Mouse (Mus musculus) embryonic facial prominence, embryonic 13.5 days (tissue): ENCODE measurements around the gene Olfr1410. TPM values are rescaled to one million over a fixed set of nuclear protein-coding genes. Genes with fewer than 3 reads are reported as not detected.

Source experiments
- ATAC-seq: fragments of 200-750 bp; cut with Nextera tagmentation; 2 replicates; pipeline ENCODE4 v1.8.0; 2017; ENCODE audit warnings: low read depth; ENCODE audit not compliant: insufficient number of reproducible peaks, insufficient read depth, low FRiP score, low TSS enrichment
- H3K27ac ChIP-seq: fragments of 300-500 bp; sonication (generic); 2 replicates; pipeline ENCODE4 v1.5.1; 2015; ENCODE audit warnings: moderate library complexity, mild to moderate bottlenecking, inconsistent platforms
- H3K27me3 ChIP-seq: fragments of 300-500 bp; sonication (generic); 2 replicates; pipeline ENCODE4 v1.6.1; 2015; ENCODE audit warnings: mild to moderate bottlenecking, inconsistent platforms
- H3K36me3 ChIP-seq: fragments of 300-500 bp; sonication (generic); 2 replicates; pipeline ENCODE4 v1.6.1; 2015; ENCODE audit warnings: mild to moderate bottlenecking, inconsistent platforms
- H3K4me1 ChIP-seq: fragments of 300-500 bp; sonication (generic); 2 replicates; pipeline ENCODE4 v1.6.1; 2015; ENCODE audit warnings: inconsistent platforms
- H3K4me2 ChIP-seq: fragments of 300-500 bp; sonication (generic); 2 replicates; pipeline ENCODE4 v1.6.1; 2015; ENCODE audit warnings: moderate library complexity, mild to moderate bottlenecking, inconsistent platforms
- H3K4me3 ChIP-seq: fragments of 300-500 bp; sonication (generic); 2 replicates; pipeline ENCODE4 v1.5.1; 2015; ENCODE audit warnings: mild to moderate bottlenecking, inconsistent platforms
- H3K9ac ChIP-seq: fragments of 300-500 bp; sonication (generic); 2 replicates; pipeline ENCODE4 v1.6.1; 2015; ENCODE audit warnings: mild to moderate bottlenecking, inconsistent platforms
- H3K9me3 ChIP-seq: fragments of 300-500 bp; sonication (generic); 2 replicates; pipeline ENCODE4 v1.6.1; 2016; ENCODE audit warnings: inconsistent platforms
- WGBS: fragments of 180-500 bp; shearing (Covaris S2); methylation state at CpG from one replicate; pipeline ENCODE4 v1.1.7; 2015; ENCODE audit warnings: mixed read lengths; 5-methylcytosine and 5-hydroxymethylcytosine counted together
- polyA plus RNA-seq: library from polyadenylated mRNA; unstranded; fragments of >200 nt; fragmentation: Nextera tagmentation; extraction: Ambion mirVana; gene quantifications from 2 replicates; pipeline ENCODE4 v1.2.1, GENCODE M21; 2015

Olfr1410 gene
- polyA plus RNA-seq, result not detected in 2 replicates

- no peaks in the 10 kb centered on the region for H3K4me1 ChIP-seq
- H3K4me2 ChIP-seq, result no peak within 1 kb of the TSS
- H3K27ac ChIP-seq, result no peak within 1 kb of the TSS
- 83% methylated on average over 1 of the region's 1 CpGs for WGBS
- H3K36me3 ChIP-seq, result no peaks in the 10 kb centered on the region
- no peak within 1 kb of the TSS for H3K4me3 ChIP-seq
- no peaks in the 10 kb centered on the region for H3K27me3 ChIP-seq
- no peak for ATAC-seq
- no peaks in the 10 kb centered on the region; the same call in 1 of the 2 replicates for H3K9me3 ChIP-seq
- H3K9ac ChIP-seq, result no peak within 1 kb of the TSS
These were observed at the start of gene Olfr1410 for GRCm38 (mm10) chr1:92605482-92605881. Gene Olfr1410, plus strand, starts transcription at chr1:92605782.

- no peaks in the 10 kb centered on the region for H3K4me1 ChIP-seq
- H3K27ac ChIP-seq, result no peak within 1 kb of the TSS
- WGBS, result 81% methylated on average over 3 of the region's 3 CpGs
- no peak within 1 kb of the TSS for H3K4me2 ChIP-seq
- no peaks in the 10 kb centered on the region for H3K27me3 ChIP-seq
- H3K36me3 ChIP-seq, result no peaks in the 10 kb centered on the region
- H3K4me3 ChIP-seq, result no peak within 1 kb of the TSS
- no peak within 1 kb of the TSS for H3K9ac ChIP-seq
- no peak for ATAC-seq
- no peaks in the 10 kb centered on the region for H3K9me3 ChIP-seq
These were observed 34.6 kb upstream of the Olfr1410 start, which contains the start of gene Olfr1413 for GRCm38 (mm10) chr1:92571022-92571421. Gene Olfr1413, plus strand, starts transcription at chr1:92571322.

GRCm38 (mm10) chr1:92585479-92585878 is 20.1 kb upstream of the Olfr1410 start, which contains the start of gene Olfr1412:
Gene Olfr1412, plus strand, starts transcription at chr1:92585779.
- no peak for ATAC-seq
- Histone ChIP-seq H3K27ac (no peak within 1 kb of the TSS), H3K4me1 (no peaks in the 10 kb centered on the region), H3K9me3 (no peaks in the 10 kb centered on the region), H3K4me3 (no peak within 1 kb of the TSS), H3K9ac (no peak within 1 kb of the TSS), H3K36me3 (no peaks in the 10 kb centered on the region), H3K27me3 (no peaks in the 10 kb centered on the region), H3K4me2 (no peak within 1 kb of the TSS)
- 86% methylated on average over 2 of the region's 2 CpGs for WGBS

GRCm38 (mm10) chr1:92594111-92594510 is 11.5 kb upstream of the Olfr1410 start, which contains the start of gene Olfr1411:
Gene Olfr1411, plus strand, starts transcription at chr1:92594411.
- Histone ChIP-seq H3K4me2 (no peak within 1 kb of the TSS), H3K27ac (no peak within 1 kb of the TSS), H3K9me3 (no peaks in the 10 kb centered on the region), H3K36me3 (no peaks in the 10 kb centered on the region), H3K4me1 (no peaks in the 10 kb centered on the region), H3K4me3 (no peak within 1 kb of the TSS), H3K27me3 (no peaks in the 10 kb centered on the region), H3K9ac (no peak within 1 kb of the TSS)
- ATAC-seq, result no peak

GRCm38 (mm10) chr1:92596019-92596418 is 9.6 kb upstream of the Olfr1410 start:
- no peaks in the 10 kb centered on the region for H3K4me1 ChIP-seq
- 79% methylated on average over 3 of the region's 3 CpGs for WGBS
- H3K9ac ChIP-seq, result no peak overlapping the region
- no peak overlapping the region for H3K27ac ChIP-seq
- no peak overlapping the region for H3K4me3 ChIP-seq
- H3K4me2 ChIP-seq, result no peak overlapping the region
- H3K36me3 ChIP-seq, result no peaks in the 10 kb centered on the region
- ATAC-seq, result no peak
- H3K27me3 ChIP-seq, result no peaks in the 10 kb centered on the region
- H3K9me3 ChIP-seq, result no peaks in the 10 kb centered on the region

GRCm38 (mm10) chr1:92607711-92608110 is 2.1 kb downstream of the Olfr1410 start:
- Histone ChIP-seq H3K4me2 (no peak overlapping the region), H3K9ac (no peak overlapping the region), H3K27me3 (peaks cover 4% of the 10 kb centered on the region; the same call in 1 of the 2 replicates), H3K27ac (no peak overlapping the region), H3K4me3 (no peak overlapping the region), H3K9me3 (no peaks in the 10 kb centered on the region; the same call in 1 of the 2 replicates), H3K36me3 (no peaks in the 10 kb centered on the region), H3K4me1 (no peaks in the 10 kb centered on the region)
- ATAC-seq, result no peak
- 83% methylated on average over 4 of the region's 4 CpGs for WGBS

GRCm38 (mm10) chr1:92611008-92611407 is 5.4 kb downstream of the Olfr1410 start:
- no peak overlapping the region for H3K4me2 ChIP-seq
- peaks cover 10% of the 10 kb centered on the region; the same call in 1 of the 2 replicates for H3K27me3 ChIP-seq
- 6% methylated on average over 5 of the region's 5 CpGs for WGBS
- no peaks in the 10 kb centered on the region for H3K36me3 ChIP-seq
- H3K27ac ChIP-seq, result no peak overlapping the region
- H3K4me3 ChIP-seq, result no peak overlapping the region
- no peak overlapping the region for H3K9ac ChIP-seq
- no peaks in the 10 kb centered on the region for H3K4me1 ChIP-seq
- no peak for ATAC-seq
- H3K9me3 ChIP-seq, result no peaks in the 10 kb centered on the region; the same call in 1 of the 2 replicates

GRCm38 (mm10) chr1:92613175-92613574 is 7.6 kb downstream of the Olfr1410 start:
- H3K4me2 ChIP-seq, result no peak overlapping the region
- H3K9me3 ChIP-seq, result no peaks in the 10 kb centered on the region; the same call in 1 of the 2 replicates
- H3K4me1 ChIP-seq, result no peaks in the 10 kb centered on the region
- H3K27me3 ChIP-seq, result peaks cover 15% of the 10 kb centered on the region
- H3K9ac ChIP-seq, result no peak overlapping the region
- no peak overlapping the region for H3K27ac ChIP-seq
- ATAC-seq, result no peak
- WGBS, result 48% methylated on average over 4 of the region's 4 CpGs
- H3K4me3 ChIP-seq, result no peak overlapping the region
- no peaks in the 10 kb centered on the region for H3K36me3 ChIP-seq

- ATAC-seq, result no peak
- Histone ChIP-seq H3K4me1 (no peaks in the 10 kb centered on the region), H3K4me3 (no peak overlapping the region), H3K9me3 (no peaks in the 10 kb centered on the region; the same call in 1 of the 2 replicates), H3K36me3 (no peaks in the 10 kb centered on the region), H3K9ac (no peak overlapping the region), H3K27me3 (peaks cover 18% of the 10 kb centered on the region), H3K4me2 (no peak overlapping the region), H3K27ac (no peak overlapping the region)
- WGBS, result 18% methylated on average over 1 of the region's 1 CpGs
These were observed 8.9 kb downstream of the Olfr1410 start for GRCm38 (mm10) chr1:92614516-92614915.

GRCm38 (mm10) chr1:92616046-92616445 is 10.5 kb downstream of the Olfr1410 start:
- Histone ChIP-seq H3K9ac (no peak overlapping the region), H3K4me3 (no peak overlapping the region), H3K4me2 (no peak overlapping the region), H3K27ac (no peak overlapping the region), H3K4me1 (no peaks in the 10 kb centered on the region), H3K27me3 (peaks cover 18% of the 10 kb centered on the region), H3K9me3 (no peaks in the 10 kb centered on the region), H3K36me3 (no peaks in the 10 kb centered on the region)
- WGBS, result 69% methylated on average over 1 of the region's 1 CpGs
- no peak for ATAC-seq

- Histone ChIP-seq H3K4me1 (no peaks in the 10 kb centered on the region), H3K27ac (no peak within 1 kb of the TSS), H3K9me3 (no peaks in the 10 kb centered on the region), H3K4me2 (no peak within 1 kb of the TSS), H3K9ac (no peak within 1 kb of the TSS), H3K27me3 (peaks cover 16% of the 10 kb centered on the region), H3K36me3 (no peaks in the 10 kb centered on the region), H3K4me3 (no peak within 1 kb of the TSS)
- no peak for ATAC-seq
- WGBS, result 66% methylated on average over 2 of the region's 2 CpGs
These were observed 11.9 kb downstream of the Olfr1410 start, which contains the start of gene Olfr12 for GRCm38 (mm10) chr1:92617488-92617887. Gene Olfr12, plus strand, starts transcription at chr1:92617788.

- no peak overlapping the region for H3K4me3 ChIP-seq
- no peaks in the 10 kb centered on the region for H3K9me3 ChIP-seq
- 66% methylated on average over 4 of the region's 4 CpGs for WGBS
- no peak overlapping the region for H3K4me2 ChIP-seq
- no peak for ATAC-seq
- H3K36me3 ChIP-seq, result no peaks in the 10 kb centered on the region
- H3K9ac ChIP-seq, result no peak overlapping the region
- peaks cover 16% of the 10 kb centered on the region for H3K27me3 ChIP-seq
- H3K27ac ChIP-seq, result no peak overlapping the region
- H3K4me1 ChIP-seq, result no peaks in the 10 kb centered on the region
These were observed 12.8 kb downstream of the Olfr1410 start for GRCm38 (mm10) chr1:92618360-92618759.
